Mouse (Mus musculus) R1 (cell line): ENCODE measurements at regions not wholly inside any gene's neighbourhood (a gene's known extent, or its start where the extent isn't known, plus 50 kb on each side); places are given as distances from the start of the nearest gene placed in this dataset.

Source experiments
- DNase-seq: peaks from one replicate; pipeline ENCODE4 v3.0.0-alpha.2; 2018; ENCODE audit warnings: low read depth, low spot score

- DNase-seq = no peak
Observed at GRCm38 (mm10) chr3:15200990-15201389, 131.1 kb downstream of the Gm9733 start.

- DNase-seq = no peak
Observed at GRCm38 (mm10) chr3:15202760-15203159, 129.3 kb downstream of the Gm9733 start.

DNA sequence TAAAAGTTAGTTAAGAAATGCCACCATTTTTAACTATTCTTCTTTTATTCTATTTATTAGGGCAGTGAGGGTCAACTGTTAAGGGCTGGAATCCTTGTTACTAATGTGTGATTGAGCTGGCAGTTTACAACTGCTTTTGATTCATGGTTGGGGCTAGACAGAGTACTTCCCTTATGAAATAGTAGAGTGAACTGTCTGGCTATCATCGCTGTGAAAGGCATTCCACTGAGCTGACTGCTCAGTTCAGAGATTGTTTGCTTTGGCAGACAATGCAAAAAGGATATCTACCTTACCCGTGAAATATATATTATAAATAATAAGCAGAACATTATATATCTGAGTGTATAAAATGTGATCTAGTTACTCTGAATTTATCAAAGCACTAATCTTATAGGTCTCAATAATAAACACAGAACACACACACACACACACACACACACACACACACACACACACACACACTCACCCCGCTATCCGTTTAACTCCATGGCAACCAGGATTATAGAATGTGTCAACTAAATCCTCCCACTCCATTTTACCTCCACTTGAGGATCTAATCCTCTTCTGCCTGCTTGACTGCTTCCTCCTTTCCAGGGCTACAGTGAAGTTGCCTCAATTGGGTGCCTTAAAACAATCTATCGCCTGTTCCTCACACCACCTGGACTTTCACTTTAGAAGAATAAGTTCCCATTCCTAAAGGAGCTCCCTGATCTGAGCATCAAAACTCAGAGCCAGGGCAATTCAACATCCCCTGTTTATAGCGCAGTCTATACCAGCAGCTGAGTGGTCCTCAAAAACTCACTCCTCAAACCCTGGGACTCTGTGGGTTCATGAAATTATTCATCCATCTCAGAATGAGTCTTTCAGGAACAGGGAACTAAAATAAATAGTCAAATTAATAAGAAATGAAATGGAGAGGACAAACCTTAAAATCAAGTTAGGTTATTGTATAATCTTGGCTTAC lies 126.6 kb downstream of the Gm9733 start:
- DNase-seq = no peak

DNA sequence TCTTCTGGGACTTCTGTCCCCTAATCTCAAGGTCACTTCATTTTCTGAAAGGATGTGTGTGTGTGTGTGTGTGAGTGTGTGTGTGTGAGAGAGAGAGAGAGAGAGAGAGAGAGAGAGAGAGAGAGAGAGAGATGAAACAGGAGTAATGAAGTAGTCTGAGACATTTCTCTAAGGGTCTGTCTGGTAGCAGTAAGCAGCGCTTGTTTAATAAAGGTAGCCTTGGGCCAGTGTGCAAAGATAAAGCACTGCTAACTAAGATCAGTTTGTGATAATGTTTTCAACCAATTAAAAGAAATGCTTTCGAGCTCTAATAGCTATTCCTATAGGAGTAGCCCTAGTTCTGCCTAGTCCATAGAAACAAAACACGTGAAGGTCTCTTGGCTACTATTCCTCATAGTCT lies 119.7 kb downstream of the Gm9733 start:
- DNase-seq = no peak

GRCm38 (mm10) chr3:15217591-15217990 lies 114.5 kb downstream of the Gm9733 start:
- DNase-seq = no peak

DNA sequence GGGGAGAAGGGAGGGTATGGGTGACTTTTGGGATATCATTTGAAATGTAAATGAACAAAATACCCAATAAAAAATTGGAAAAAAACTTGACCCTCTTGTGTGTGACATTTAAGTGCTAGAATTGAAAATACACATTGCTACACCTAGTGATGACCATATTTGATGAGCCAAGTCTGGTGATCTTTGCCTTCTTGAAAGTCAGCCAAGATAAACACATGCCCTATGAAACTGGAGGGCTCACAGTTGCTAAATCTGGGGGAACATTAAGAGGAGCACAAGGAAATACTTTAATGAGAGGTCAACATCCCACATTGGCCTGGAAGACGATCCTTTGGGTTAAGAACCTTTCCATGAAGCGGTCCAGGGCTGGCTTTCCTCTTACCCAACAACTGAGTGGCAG lies 112.8 kb downstream of the Gm9733 start:
- no peak for DNase-seq

DNA sequence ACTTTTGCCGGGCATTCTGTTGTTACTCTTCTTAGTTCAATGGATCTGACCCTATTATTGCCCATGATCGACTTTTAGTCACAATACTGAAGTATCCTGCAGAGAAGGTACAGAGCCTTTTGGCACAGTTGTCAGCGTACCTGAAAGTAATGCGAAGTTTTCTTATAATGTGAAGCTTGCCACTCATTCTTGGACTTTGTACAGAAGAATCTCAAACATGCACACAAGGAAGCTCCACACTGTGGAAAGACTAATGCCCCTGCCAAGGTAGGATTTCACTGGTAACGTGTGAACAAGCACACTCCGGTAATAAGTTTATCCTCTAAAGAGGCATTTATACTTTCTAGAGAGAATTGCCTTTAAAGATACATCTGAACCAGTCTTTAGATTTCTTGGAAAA lies 108.8 kb downstream of the Gm9733 start:
- no peak for DNase-seq

GRCm38 (mm10) chr3:15224452-15224851 lies 107.7 kb downstream of the Gm9733 start:
- DNase-seq = no peak

DNA sequence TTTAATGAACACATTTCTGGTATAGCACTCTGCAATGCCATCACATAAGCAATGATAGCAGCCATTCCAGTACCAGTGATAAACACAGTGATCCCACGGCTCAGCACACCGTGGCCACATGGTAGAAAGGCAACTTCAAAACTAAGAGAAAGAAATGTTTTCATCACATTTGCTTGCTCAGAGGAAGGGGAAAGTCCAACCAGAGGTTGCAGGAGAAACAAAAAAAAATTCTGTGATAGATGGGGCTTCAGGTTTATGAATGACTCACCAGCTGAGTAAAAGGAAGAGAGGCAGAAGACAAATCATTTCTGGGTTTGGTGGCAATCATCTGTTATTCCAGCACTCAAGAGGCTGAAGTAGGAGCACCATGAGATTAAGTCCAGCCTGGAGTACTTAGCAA lies 103.5 kb downstream of the Gm9733 start:
- no peak for DNase-seq

DNA sequence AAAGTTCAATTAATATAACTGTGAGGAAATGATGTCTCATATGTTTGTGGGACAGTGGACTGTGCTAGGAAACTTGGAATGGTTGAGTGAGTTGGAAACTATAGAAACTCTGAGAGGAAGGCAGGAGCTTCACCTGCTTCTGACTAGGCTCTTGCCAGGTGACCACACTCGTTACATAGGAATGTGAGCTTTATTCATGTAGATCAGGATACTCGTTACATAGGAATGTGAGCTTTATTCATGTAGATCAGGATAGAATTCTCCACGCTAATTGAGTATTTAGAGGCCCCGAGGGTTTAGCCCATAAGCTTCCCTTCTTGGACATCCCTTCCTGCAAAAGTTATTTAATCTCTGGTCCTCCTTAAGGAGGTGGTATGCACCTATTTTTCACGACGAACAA lies 101.9 kb downstream of the Gm9733 start:
- peak; percentile 86 for DNase-seq

- no peak for DNase-seq
Observed at GRCm38 (mm10) chr3:15231433-15231832, 100.7 kb downstream of the Gm9733 start.

DNA sequence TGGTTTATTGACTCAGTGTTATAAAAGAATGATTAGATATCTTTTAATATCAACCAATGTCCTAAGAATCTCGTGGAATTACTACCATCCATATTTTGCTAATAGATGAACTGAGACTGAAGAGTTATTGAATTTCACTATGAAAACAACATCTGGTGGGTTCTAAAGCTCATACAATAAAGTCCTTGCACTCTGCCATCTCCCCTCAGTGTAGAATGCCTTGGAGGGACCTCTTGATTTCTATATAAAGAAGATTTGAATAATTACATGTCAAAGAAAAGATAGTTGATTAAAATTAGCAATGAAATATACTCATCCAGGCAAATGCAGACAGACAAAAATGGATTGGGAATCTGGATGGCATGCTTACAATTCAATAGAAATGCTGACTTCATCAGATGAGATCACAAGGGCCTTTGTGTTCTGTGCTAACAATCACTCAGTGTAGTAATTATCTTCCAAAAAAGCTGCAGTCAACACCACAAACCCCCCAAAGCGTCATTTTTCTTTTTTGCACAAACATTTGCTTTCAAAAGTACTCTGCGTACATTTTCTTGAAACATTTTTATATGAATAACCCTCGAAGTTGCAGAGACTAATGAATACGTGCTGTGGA lies 94.2 kb downstream of the Gm9733 start:
- DNase-seq = no peak

- peak; percentile 13 for DNase-seq
Observed at GRCm38 (mm10) chr3:15242388-15242787, 89.7 kb downstream of the Gm9733 start.

DNA sequence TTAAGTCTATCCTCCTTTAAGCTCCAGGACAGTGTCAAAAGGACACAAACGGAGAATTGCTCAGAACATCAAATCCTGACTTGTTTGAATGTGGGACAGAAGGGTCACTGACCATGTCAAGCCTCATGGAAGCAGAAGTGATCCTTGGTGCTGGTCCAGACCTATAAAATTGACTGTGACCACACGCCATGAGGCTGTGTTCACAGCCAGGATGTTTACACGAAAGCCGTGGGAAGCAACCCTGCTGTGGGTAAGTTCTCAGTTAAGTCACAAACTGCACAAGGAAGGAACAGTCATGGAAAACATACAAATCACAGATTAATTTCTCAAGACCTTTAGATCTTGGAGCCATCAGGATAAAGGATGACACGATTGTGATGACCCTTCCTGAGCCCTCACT lies 88.5 kb downstream of the Gm9733 start:
- no peak for DNase-seq

DNA sequence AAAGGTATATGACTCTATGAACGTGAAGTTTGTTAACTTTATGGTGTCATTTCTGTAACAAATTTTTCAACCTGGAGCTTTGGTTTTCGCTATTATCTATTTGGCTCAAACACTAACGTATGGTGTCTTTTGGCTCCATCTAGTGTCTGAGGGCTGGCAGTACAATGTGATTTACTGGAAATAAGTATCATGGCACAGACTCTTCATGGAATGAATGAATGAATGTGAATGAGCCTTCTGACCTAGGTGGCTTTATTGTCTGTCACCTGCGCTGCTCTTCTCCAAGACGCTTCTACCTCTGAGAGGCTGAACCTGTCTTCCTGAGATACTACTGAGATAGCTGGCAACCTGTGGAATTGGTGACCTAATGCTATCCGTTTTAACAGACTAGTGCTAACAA lies 87.1 kb downstream of the Gm9733 start:
- DNase-seq = peak; percentile 70
